22 mouse cellular contexts compared by ENCODE assay signal in the genomic region with DNA sequence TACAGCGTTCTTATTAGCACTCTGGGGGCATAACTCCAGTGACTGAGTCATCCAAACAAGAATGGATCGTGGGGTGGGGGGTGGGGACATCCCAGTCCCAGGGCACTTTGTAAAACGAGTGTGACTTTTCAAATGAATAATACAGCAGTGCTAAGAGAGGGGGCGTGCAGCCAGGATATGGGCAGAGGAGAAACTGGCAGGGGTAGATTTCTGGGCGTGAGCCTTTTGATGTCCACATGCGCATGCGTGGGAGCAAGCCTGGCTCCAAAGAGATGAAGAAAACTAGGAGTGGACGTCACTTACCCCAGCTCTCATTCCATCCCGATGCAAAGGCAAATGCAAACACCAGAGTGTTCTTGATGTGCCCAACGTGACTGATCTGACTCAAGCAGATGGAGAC. TPM values are rescaled to one million over a fixed set of nuclear protein-coding genes. Genes with fewer than 3 reads are reported as not detected.
DNase-seq lines count a peak whose midpoint lies in the region; ATAC-seq and TF ChIP-seq lines count a peak whose summit lies in the region.
"Had no signal": no experiment of that assay in that cellular context is flagged by ENCODE, and none has a peak within 500 bp of the region (broad histone marks: within the 10 kb centered on the region; RNA-seq: fewer than 3 reads in every experiment).

No protein-coding gene starts in this region.

- H3K9ac ChIP-seq in heart, postnatal 0 days (replicated peaks; ENCODE audit: low read depth, low read length), result no peak overlapping the region
- H3K9ac ChIP-seq in CH12.LX (ENCODE audit: insufficient read depth, low read depth), result peak overlapping the region; percentile 75
- no peak overlapping the region for H3K9ac ChIP-seq in forebrain, embryonic 14.5 days (ENCODE audit: low read length)
- H3K9ac ChIP-seq: hindbrain, embryonic 12.5 days; liver, embryonic 12.5 days; midbrain, embryonic 12.5 days had no signal

- no peak overlapping the region for H3K4me2 ChIP-seq in heart, postnatal 0 days (ENCODE audit: low read depth, low read length)
- H3K4me2 ChIP-seq in CH12.LX (ENCODE audit: insufficient read depth, low read depth, poor library complexity, severe bottlenecking), result peak overlapping the region; percentile 80
- no peak overlapping the region for H3K4me2 ChIP-seq in forebrain, embryonic 14.5 days (ENCODE audit: low read length)
- H3K4me2 ChIP-seq: hindbrain, embryonic 12.5 days; liver, embryonic 12.5 days; midbrain, embryonic 12.5 days had no signal

- no peak for ATAC-seq in heart, postnatal 0 days (ENCODE audit: insufficient read depth, low read depth)
- no peak for ATAC-seq in forebrain, embryonic 14.5 days
- ATAC-seq: forebrain, embryonic 16.5 days; intestine, embryonic 16.5 days; liver, embryonic 12.5 days had no signal

- DNase-seq in heart, postnatal 0 days (ENCODE audit: low spot score), result no peak
- no peak for DNase-seq in heart, embryonic 10.5 days (ENCODE audit: low spot score)
- peak; percentile 74 for DNase-seq in lung, postnatal 10 days
- DNase-seq in lung, postnatal 36 days, result no peak
- DNase-seq in CH12.LX (ENCODE audit: extremely low read depth), result no peak
- peak; percentile 8 for DNase-seq in Muller cell, postnatal 12 days (ENCODE audit: inconsistent ontology term)
- DNase-seq in forebrain, embryonic 14.5 days (ENCODE audit: low spot score), result no peak
- DNase-seq: thymus, postnatal 25 days had no signal

- H3K27ac ChIP-seq in heart, postnatal 0 days (ENCODE audit: low read depth), result peak overlapping the region; percentile 11; the same call in 1 of the 2 replicates
- no peak overlapping the region for H3K27ac ChIP-seq in heart, embryonic 10.5 days
- peak overlapping the region; percentile 95 for H3K27ac ChIP-seq in CH12.LX (ENCODE audit: insufficient read depth, low read depth)
- H3K27ac ChIP-seq in forebrain, embryonic 14.5 days (ENCODE audit: low read depth, low read length), result no peak overlapping the region
- H3K27ac ChIP-seq: hindbrain, embryonic 12.5 days; limb, embryonic 10.5 days; liver, embryonic 12.5 days; macrophage; midbrain, embryonic 12.5 days; stomach, postnatal 0 days had no signal

- no peak for TF ChIP-seq EP300 in heart, postnatal 0 days (IDR thresholded peaks at IDR 0.05; ENCODE audit: low read depth)
- TF ChIP-seq EP300 in CH12.LX (IDR thresholded peaks at IDR 0.05; ENCODE audit: low read length), result no peak

- 55% methylated on average over 10 of the region's 10 CpGs for WGBS in heart, postnatal 0 days
- 70% methylated on average over 10 of the region's 10 CpGs for WGBS in heart, embryonic 10.5 days
- 78% methylated on average over 10 of the region's 10 CpGs for WGBS in forebrain, embryonic 14.5 days

- no peaks in the 10 kb centered on the region for H3K79me2 ChIP-seq in CH12.LX (replicated peaks; ENCODE audit: control insufficient read depth, extremely low read depth, insufficient read depth, poor library complexity, severe bottlenecking)

- dilution Hi-C loops in CH12.LX (cut with MboI; ENCODE audit: extremely low pct_ligation_motif_present, extremely low pct_unique_long_range_greater_than_20kb, low sequenced_read_pairs), result no loop called here

- in situ Hi-C loops in CH12.LX (cut with MboI; ENCODE audit: low pct_ligation_motif_present, low pct_unique_long_range_greater_than_20kb, low sequenced_read_pairs), result loop anchor here (5.0 kb wide), 1 partner anchor 33 kb away; a partner anchor contains a TSS

- H3K4me3 ChIP-seq in heart, postnatal 0 days (ENCODE audit: low read depth, low read length), result no peak overlapping the region
- H3K4me3 ChIP-seq in heart, embryonic 10.5 days, result no peak overlapping the region
- H3K4me3 ChIP-seq in CH12.LX (replicated peaks in 1 of 3; ENCODE audit: low read depth in 2 of 3, low read length in 2 of 3, poor library complexity in 1 of 3), result no peak overlapping the region
- H3K4me3 ChIP-seq in forebrain, embryonic 14.5 days (ENCODE audit: low read depth, low read length), result no peak overlapping the region
- H3K4me3 ChIP-seq: erythroblast, embryonic 14.5 days; hindbrain, embryonic 12.5 days; limb, embryonic 10.5 days; liver, embryonic 12.5 days; midbrain, embryonic 12.5 days had no signal

- TF ChIP-seq POLR2A in CH12.LX (IDR thresholded peaks at IDR 0.05; ENCODE audit: low read depth, low read length), result peak; percentile 31; the same call in 1 of the 2 replicates

- TF ChIP-seq CTCF in heart, postnatal 0 days (IDR thresholded peaks at IDR 0.05; ENCODE audit: low read depth), result no peak
- TF ChIP-seq CTCF in CH12.LX (conservative IDR thresholded peaks at IDR 0.05 in 1 of 2, IDR thresholded peaks at IDR 0.05 in 1 of 2; ENCODE audit: low read depth in 2 of 2, low read length in 2 of 2), result no peak

- no peaks in the 10 kb centered on the region for H3K9me3 ChIP-seq in heart, postnatal 0 days (replicated peaks; ENCODE audit: control insufficient read depth, low read length)
- H3K9me3 ChIP-seq in heart, embryonic 10.5 days, result no peaks in the 10 kb centered on the region
- no peaks in the 10 kb centered on the region for H3K9me3 ChIP-seq in CH12.LX (replicated peaks; ENCODE audit: low read length)
- no peaks in the 10 kb centered on the region for H3K9me3 ChIP-seq in forebrain, embryonic 14.5 days (replicated peaks; ENCODE audit: control insufficient read depth, low read length)
- H3K9me3 ChIP-seq: G1E; hindbrain, embryonic 12.5 days; limb, embryonic 10.5 days; liver, embryonic 12.5 days; midbrain, embryonic 12.5 days had no signal

- H3K36me3 ChIP-seq in heart, postnatal 0 days (replicated peaks; ENCODE audit: control insufficient read depth, insufficient read depth, low read length), result no peaks in the 10 kb centered on the region
- no peaks in the 10 kb centered on the region for H3K36me3 ChIP-seq in heart, embryonic 10.5 days
- no peaks in the 10 kb centered on the region for H3K36me3 ChIP-seq in CH12.LX (replicated peaks in 1 of 2; ENCODE audit: control insufficient read depth in 1 of 2, insufficient read depth in 1 of 2, low read length in 1 of 2)
- no peaks in the 10 kb centered on the region for H3K36me3 ChIP-seq in forebrain, embryonic 14.5 days (ENCODE audit: control insufficient read depth, insufficient read depth, low read length)
- H3K36me3 ChIP-seq: G1E; hindbrain, embryonic 12.5 days; limb, embryonic 10.5 days; liver, embryonic 12.5 days; midbrain, embryonic 12.5 days had no signal

- H3K4me1 ChIP-seq in heart, postnatal 0 days (ENCODE audit: control insufficient read depth, insufficient read depth), result peaks cover 14% of the 10 kb centered on the region
- peaks cover 11% of the 10 kb centered on the region for H3K4me1 ChIP-seq in heart, embryonic 10.5 days
- peaks cover 24 to 85% of the 10 kb centered on the region in 2 experiments for H3K4me1 ChIP-seq in CH12.LX (ENCODE audit: control insufficient read depth in 1 of 2, insufficient read depth in 2 of 2)
- H3K4me1 ChIP-seq in forebrain, embryonic 14.5 days (ENCODE audit: control insufficient read depth, insufficient read depth, low read length), result no peaks in the 10 kb centered on the region
- H3K4me1 ChIP-seq: hindbrain, embryonic 12.5 days; liver, embryonic 12.5 days; midbrain, embryonic 12.5 days had no signal

- H3K27me3 ChIP-seq in heart, postnatal 0 days (ENCODE audit: control insufficient read depth, insufficient read depth, low read length), result peaks cover 17% of the 10 kb centered on the region; the same call in 1 of the 2 replicates
- peaks cover 88% of the 10 kb centered on the region for H3K27me3 ChIP-seq in heart, embryonic 10.5 days (ENCODE audit: insufficient read depth, poor library complexity, severe bottlenecking)
- no peaks in the 10 kb centered on the region for H3K27me3 ChIP-seq in CH12.LX (replicated peaks)
- H3K27me3 ChIP-seq in forebrain, embryonic 14.5 days (replicated peaks; ENCODE audit: control insufficient read depth, insufficient read depth, low read length), result no peaks in the 10 kb centered on the region
- H3K27me3 ChIP-seq: hindbrain, embryonic 12.5 days; midbrain, embryonic 12.5 days had no signal

- no peak for TF ChIP-seq RAD21 in CH12.LX (IDR thresholded peaks at IDR 0.05; ENCODE audit: low read depth, low read length)

TF ChIP-seq in CH12.LX, 34 proteins besides CTCF, POLR2A, EP300 and RAD21 (continues in another document):
- TF ChIP-seq JUN (IDR thresholded peaks at IDR 0.05; ENCODE audit: insufficient read depth, low read depth, low read length) (no peak), IRF4 (IDR thresholded peaks at IDR 0.05; ENCODE audit: low read depth, low read length) (peak; percentile 31; the same call in 1 of the 2 replicates), SMC3 (IDR thresholded peaks at IDR 0.05; ENCODE audit: low read depth, low read length) (no peak), MEF2A (IDR thresholded peaks at IDR 0.05; ENCODE audit: borderline replicate concordance, low read depth, low read length) (0 out of 2 replicates have a peak, but pooled peaks have one; percentile 20), CHD2 (IDR thresholded peaks at IDR 0.05; ENCODE audit: low read length) (no peak), MAX (IDR thresholded peaks at IDR 0.05; ENCODE audit: low read length) (peak; percentile 41; the same call in 1 of the 2 replicates), NRF1 (IDR thresholded peaks at IDR 0.05; ENCODE audit: low read depth, low read length) (peak; percentile 88), TCF12 (IDR thresholded peaks at IDR 0.05; ENCODE audit: low read depth, low read length) (peak; percentile 45), POLR2AphosphoS2 (IDR thresholded peaks at IDR 0.05; ENCODE audit: low read depth, low read length) (no peak), ELF1 (IDR thresholded peaks at IDR 0.05; ENCODE audit: low read depth, low read length) (no peak), RCOR1 (conservative IDR thresholded peaks at IDR 0.05; ENCODE audit: low read depth, low read length) (no peak), USF2 (conservative IDR thresholded peaks at IDR 0.05; ENCODE audit: low read depth, low read length) (no peak)

RNA-seq across cellular contexts. Expression of a gene that starts 32.5 kb away (rescaled TPM):
- 104 and 132 TPM in 2 replicates for total RNA-seq in heart, postnatal 0 days (2014; rRNA removed; ENCODE audit: low replicate concordance)
- polyA plus RNA-seq in heart, postnatal 0 days (2015; fragmentation: Nextera tagmentation; extraction: Ambion mirVana), result 113 and 117 TPM in 2 replicates
- 126 and 136 TPM in 2 replicates for polyA plus RNA-seq in heart, embryonic 10.5 days (2016; fragmentation: Nextera tagmentation; extraction: Ambion mirVana)
- 49.2 and 59.6 TPM in 2 replicates for total RNA-seq in CH12.LX (2012; rRNA removed)
- 108 and 119 TPM in 2 replicates for total RNA-seq in CH12.LX (2014; rRNA removed)
- polyA plus RNA-seq in CH12.LX (2012; ENCODE audit: insufficient read length, low read depth), result 73.1 and 85.5 TPM in 2 replicates
- polyA plus RNA-seq in forebrain, embryonic 14.5 days (2014; fragmentation: Nextera tagmentation; extraction: Ambion mirVana), result 110 and 122 TPM in 2 replicates

RNA-seq across cellular contexts. Expression of a gene that starts 39.9 kb away (rescaled TPM):
- total RNA-seq in heart, postnatal 0 days (2014; rRNA removed; ENCODE audit: low replicate concordance), result not detected in 2 replicates
- polyA plus RNA-seq in heart, postnatal 0 days (2015; fragmentation: Nextera tagmentation; extraction: Ambion mirVana), result not detected in 2 replicates
- polyA plus RNA-seq in heart, embryonic 10.5 days (2016; fragmentation: Nextera tagmentation; extraction: Ambion mirVana), result not detected in 2 replicates
- total RNA-seq in CH12.LX (2012; rRNA removed) (not detected in 2 replicates), CH12.LX (2014; rRNA removed) (not detected in 2 replicates)
- not detected in 2 replicates for polyA plus RNA-seq in CH12.LX (2012; ENCODE audit: insufficient read length, low read depth)
- not detected in 2 replicates for polyA plus RNA-seq in forebrain, embryonic 14.5 days (2014; fragmentation: Nextera tagmentation; extraction: Ambion mirVana)
- total RNA-seq: adrenal gland, adult 18-20 months; G1E had no signal
- polyA plus RNA-seq: embryonic facial prominence, embryonic 11.5 days; erythroblast, embryonic 14.5 days; forebrain, embryonic 16.5 days; heart, embryonic 14.5 days; hindbrain, embryonic 12.5 days; intestine, embryonic 16.5 days; kidney, embryonic 16.5 days; limb, embryonic 10.5 days; liver, embryonic 12.5 days; macrophage; midbrain, embryonic 12.5 days; stomach, postnatal 0 days had no signal

Comparison
In these comparisons a context has a peak if more than half of its experiments do, and no peak if none do; other contexts are left out.
1. DNase-seq: peak in lung, postnatal 10 days (single experiment) and Muller cell, postnatal 12 days (single experiment); none in heart, postnatal 0 days (single experiment), heart, embryonic 10.5 days (single experiment), lung, postnatal 36 days (single experiment), CH12.LX (single experiment) and forebrain, embryonic 14.5 days (single experiment).
2. H3K27ac ChIP-seq: peak in heart, postnatal 0 days (single experiment) and CH12.LX (single experiment); none in heart, embryonic 10.5 days (single experiment) and forebrain, embryonic 14.5 days (single experiment).